Mouse (Mus musculus) cerebellum, postnatal 4 days (tissue): Measurements from ENCODE around the gene Thtpa.
A peak's percentile ranks its signal among the peaks of the same experiment; 100 is the strongest.

Source experiments
- DNase-seq, 2 experiments: peaks; one replicate each; pipeline ENCODE4 v3.0.0; 2022; ENCODE audit warnings: low spot score in 2 of 2, mixed read lengths in 1 of 2

Thtpa gene

GRCm38 (mm10) chr14:55135676-55136075, 41.1 kb downstream of the Thtpa start:
- DNase-seq: no peak

GRCm38 (mm10) chr14:55139313-55139712, 44.7 kb downstream of the Thtpa start:
- DNase-seq: no peak

- DNase-seq: no peak
These were observed 51.7 kb downstream of the Thtpa start for GRCm38 (mm10) chr14:55146324-55146723.

GRCm38 (mm10) chr14:55146829-55147401, 52.3 kb downstream of the Thtpa start:
- DNase-seq: peak in 1 of 2 experiments; percentile 41

- peak; percentile 49 to 72 for DNase-seq
These were observed 53.9 kb downstream of the Thtpa start for GRCm38 (mm10) chr14:55148363-55148915.
